Mouse (Mus musculus) spleen, adult 12 weeks (tissue): ENCODE measurements around the gene Rpp25l.
"Not testable (repeated sequence)": the region's sequence is repeated elsewhere in the genome, so short reads cannot be mapped to it uniquely, and the experiment has no call there.

ENCODE experiments used
- DNase-seq: peaks from one replicate; pipeline ENCODE4 v3.0.0; 2022; ENCODE audit warnings: low spot score

The Rpp25l gene

DNA sequence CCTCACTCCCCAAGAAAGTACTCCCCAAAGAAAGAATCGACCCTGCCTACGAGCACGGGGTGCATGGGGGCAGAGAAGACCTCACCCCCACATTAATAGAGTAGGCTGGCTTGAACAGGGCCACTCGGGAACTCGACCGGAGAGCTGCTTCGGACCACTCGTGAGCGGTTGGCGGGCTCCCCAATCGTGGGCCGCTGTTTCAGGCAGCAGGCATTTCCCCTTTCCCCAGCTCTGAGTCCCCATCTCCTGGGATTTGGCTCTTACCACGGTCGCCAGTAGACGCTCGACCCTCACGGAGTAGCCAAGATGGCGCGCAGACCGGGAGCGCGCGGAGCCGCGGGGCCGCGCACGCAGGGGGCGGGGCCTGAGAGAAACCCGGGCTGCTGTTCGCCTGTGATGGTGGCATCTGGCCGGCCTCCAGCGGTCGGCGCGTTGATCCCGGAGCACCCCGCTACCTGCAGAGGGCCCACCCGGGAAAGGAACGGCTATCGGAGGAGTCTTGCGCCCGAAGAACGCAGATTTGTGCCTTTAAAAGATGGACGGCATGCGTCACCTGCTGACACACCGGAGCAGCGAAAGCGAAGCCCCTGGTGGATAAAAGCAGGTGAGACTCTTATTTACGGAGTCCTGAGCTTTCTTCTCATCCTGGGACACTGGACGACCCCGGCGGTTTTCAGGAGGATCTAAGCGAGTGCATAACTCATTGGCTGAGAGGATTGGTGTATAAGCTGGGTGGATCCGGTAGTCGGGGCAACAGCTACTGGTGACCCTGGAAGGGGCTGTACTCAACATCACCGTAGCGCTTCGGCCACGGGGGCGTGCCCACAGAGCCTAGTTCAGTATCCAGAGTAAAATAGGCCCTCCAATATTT, at the start of gene Rpp25l:
Gene Rpp25l, minus strand, starts transcription at position 338 of the 871 bp plus-strand sequence.
- peak; percentile 86 for DNase-seq

DNA sequence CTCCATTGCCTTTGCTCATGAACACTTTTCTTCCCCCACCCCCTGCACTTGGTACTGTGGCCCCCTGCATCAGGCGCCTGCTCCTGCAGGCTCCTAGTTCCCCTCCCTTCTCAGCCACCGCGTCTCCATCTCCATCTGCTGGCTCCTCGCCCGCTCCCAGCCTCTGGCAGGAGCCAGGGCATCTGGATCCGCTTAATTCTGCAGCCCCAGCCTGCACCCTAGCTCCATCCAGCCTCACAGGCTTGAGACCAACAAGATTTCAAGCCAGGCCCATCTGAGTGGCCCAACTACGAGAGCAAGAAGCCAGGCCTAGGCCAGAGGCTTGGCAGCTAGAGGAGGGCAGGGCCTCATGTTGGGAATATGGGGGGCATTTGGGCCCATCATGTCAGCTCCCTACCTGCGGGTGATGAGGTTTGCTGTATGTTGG, 49.4 kb upstream of the Rpp25l start:
- DNase-seq, result not testable (repeated sequence)

DNA sequence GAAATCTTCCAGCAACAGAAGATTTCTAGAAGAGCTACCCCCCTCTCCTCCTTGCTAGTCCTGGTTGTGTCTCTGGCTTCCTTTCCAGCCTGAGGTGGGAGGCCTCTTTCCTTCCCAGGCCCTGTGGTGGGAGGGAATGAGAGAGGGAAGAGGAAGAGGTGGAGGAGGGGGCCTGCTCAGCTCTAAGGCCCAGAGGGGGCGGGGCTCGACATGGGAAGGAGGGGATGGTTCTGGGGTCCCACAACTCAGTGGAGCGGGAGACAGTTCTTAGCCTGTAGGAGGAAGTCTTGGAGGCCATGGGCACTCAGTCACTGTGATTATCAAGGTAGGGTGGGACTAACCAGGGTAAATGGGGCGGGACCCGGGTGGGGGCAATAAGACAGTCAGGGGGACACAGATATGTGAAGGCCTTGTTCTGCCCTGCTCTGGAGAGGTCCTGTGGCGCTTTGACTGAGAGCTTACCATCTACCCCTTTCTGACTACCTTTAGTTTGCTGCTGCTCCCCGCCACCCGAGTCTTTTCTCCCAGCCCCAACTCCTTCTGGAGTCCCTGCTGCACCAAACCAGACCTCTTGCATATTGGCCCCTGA, 48.9 kb upstream of the Rpp25l start:
- DNase-seq, result no peak

DNA sequence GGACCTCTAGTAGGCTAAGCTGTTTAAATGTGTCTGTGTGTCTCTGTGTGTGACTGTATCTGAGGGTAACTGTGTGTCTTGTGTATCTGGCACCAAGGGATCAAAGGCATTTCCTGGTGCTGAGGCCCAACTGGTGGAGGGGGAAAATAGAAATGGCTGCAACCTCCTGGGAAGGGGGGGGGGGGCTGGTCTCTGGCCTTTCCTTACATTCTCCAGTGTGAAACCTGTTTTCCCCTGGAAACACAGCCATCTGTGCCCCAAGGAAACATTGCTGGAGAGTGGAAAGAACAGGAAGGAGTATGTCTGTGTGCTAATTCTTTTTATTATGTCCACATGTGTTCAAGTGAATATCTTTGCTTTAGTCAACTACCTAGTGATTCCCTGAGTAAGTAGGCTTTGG, 48.3 kb upstream of the Rpp25l start:
- DNase-seq, result no peak

DNA sequence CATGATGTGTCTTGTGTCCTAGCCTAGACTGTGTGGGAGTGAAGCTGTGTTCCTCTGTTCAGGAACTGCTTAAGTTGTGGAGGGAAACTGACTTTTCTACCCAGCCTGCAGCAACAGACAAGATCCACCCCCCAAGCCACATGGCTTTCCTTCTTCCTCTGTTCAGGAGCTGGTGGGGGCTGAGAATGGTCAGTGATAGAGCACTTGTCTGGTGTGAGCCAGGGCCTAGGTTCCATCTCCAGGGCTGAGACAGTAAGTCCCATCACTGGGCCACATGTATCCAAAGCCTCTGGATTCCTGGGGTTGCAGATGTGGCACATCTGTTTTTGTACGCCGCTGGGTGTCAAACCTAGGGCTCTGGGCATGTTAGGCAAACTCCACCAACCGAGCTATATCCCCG, 47.6 kb upstream of the Rpp25l start:
- DNase-seq, result no peak

DNA sequence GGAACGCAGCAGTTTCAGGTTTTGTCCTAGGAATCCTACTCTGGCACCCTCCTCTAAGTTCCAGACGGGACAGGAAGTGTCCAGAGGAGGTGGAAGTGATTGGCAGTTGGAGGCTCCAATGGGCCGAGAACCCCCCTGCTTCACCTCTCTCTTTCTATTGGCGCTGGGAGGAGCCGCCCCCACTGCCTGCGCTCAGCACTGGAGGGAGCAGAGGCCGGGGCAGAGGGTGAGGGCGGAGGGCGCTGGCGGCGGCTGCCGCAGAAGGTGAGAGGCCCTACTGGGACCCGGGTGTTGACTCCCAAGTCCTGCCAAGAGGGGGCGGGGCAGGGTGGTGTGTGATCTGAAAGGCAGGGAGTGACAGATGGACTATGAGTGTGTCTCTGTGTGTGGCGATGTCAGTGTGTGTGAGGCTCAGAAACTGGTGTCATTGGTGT, 47.0 kb upstream of the Rpp25l start:
- peak; percentile 36 for DNase-seq

DNA sequence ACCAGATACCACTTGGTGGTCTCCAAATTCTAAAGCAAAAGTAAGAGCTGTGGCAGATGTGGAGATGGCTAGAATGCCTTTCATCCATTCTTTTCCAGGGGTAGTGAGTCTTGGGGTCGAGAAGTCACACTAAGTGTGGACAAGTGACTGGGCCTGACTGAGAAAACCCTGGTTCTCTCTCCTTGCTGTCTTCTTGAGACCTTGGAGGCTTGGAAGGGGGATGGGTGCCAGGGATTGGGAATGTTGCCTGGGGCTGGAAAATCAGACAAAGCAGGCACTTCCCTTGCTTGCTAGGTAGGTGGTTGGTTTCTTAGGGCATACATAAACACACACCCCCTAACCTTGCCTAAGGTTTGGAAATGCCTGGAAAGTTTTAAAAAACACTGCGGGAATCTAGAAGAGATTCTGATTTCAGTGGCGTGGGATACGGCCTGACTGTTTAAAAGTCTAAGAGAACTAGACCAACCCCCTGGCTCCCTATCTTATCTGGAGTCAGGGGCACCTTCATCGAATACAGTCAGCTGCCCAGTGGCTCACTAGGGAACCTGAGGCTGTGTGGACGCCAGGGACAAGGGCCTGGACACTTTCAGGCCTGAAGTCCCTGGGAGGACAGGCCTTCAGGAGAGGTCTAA, 46.4 kb upstream of the Rpp25l start:
- DNase-seq, result no peak

DNA sequence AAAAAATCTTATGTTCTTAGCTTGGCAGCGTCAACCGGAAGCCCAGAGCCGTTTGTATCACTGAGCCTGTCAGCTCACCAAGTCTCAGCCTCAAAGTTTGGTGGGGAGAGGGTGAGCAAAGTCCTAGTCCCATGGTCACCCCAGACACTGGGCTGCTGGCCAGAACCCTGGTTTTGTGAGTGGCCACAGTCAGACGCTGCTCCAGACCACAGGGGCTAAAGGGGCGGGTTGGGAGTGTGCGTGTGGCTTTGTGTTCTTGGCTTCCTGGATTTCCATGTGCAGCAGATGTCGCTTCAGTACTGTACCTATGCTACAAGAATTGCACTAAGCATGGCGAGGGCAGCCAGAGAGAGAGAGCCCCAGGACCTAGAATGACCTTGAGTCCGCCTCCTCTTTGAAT, 45.9 kb upstream of the Rpp25l start:
- no peak for DNase-seq

DNA sequence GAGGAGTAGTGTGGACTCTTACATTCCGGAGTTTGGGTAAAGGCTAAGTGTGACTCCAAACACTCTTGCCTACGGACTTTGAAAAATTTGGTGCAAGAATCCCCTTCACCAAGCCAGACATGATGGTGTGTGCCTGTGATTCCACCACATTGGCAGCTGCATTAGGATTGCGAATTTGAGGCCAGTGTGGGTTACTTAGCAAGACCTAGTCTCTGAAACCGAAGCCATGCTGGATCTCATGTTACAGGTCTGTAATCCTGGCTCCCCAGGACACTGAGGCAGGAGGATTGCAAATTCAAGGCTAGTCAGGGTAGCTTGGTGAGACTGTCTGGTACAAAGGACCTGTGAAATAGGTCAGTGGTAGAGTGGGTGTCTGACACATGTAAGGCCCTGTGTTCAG, 45.4 kb upstream of the Rpp25l start:
- no peak for DNase-seq

DNA sequence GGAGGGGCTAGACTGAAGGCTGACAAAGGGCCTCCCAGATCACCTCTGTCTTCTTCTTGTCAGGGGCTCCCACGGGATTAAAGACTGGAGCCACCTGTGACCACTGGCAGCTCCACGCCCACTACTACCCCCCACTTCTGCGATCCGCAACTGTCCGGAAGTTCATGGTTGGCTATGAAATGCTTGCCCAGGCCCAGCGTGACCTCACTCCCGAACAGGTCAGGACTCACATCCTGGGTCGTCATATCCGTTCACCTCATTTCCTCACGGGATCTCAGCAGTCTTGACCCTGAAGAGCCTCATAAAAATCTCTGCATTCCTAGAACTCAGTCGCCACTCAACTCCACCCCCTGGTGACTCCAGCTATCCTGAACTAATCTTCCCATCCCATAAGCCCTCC, 44.7 kb upstream of the Rpp25l start:
- no peak for DNase-seq

DNA sequence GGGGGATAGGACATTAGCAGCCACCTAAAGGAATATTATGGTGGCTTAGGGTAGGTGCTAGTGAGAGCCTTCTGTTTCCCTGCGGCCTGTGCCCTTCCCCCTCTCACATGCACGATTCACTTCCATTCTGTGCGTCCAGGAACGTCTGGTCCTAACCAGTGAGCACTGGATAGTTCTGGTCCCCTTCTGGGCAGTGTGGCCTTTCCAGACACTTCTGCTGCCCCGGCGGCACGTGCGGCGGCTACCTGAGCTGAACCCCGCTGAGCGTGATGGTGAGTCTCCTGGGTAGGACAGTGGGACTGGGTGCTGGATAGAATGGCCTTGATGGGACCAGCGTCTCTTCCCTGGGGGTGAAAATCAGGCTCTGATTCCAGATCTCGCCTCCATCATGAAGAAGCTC, 44.0 kb upstream of the Rpp25l start:
- DNase-seq, result no peak

DNA sequence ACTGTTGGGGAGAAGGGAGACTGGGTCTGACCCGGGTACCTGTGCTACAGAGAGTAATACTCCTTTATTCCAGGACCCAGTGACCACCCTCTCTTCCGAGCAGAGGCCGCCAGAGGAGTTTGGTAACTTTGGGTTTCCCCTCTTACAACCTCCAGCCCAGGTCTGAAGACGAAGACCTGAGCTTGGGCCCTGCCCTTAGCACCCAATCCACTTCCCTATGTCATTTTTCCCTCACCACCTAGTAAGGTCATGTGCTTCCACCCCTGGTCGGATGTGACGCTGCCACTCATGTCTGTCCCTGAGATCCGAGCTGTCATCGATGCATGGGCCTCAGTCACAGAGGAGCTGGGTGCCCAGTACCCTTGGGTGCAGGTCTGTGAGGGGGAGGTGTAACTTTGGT, 43.1 kb upstream of the Rpp25l start:
- no peak for DNase-seq

DNA sequence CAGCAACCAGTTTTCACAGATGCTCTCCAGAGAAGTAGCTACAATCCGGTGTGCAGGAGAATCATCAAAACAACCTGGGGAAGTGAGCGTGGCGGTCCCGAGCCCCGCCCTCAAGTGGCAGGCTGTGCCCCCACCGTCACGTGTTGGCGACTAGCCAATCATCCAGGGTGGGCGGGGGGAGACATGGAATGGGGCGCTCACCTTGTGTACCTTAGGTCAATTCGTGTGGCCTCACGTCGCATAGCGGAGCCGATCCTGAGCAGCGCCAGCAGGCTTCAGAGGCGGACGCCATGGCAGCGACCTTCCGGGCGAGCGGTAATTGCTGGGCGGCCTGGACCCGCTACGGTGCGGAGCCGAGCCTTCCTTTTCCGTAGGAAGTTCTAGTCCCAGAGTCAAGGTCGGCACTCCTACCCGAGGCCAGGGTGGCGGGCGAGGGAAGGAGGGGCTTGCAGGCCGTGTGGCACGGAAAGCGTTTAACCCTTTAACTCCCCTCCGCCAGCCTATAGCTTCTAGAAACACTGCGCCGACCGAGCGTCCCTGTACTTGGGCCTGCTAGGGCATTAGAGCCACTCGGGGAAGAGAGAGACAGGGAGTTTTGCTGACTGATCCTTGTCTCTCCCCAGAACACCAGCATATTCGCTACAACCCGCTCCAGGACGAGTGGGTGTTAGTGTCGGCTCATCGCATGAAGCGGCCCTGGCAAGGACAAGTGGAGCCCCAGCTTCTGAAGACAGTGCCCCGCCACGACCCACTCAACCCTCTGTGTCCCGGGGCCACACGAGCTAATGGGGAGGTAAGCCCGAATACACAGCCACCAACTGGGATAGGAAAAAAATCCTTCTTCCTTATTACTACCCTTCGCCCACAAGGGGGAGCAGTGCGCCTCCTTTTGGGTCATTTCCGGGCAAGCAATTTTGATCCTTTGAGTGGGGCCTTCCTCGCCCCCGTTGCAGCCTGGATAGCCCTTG, 42.3 kb upstream of the Rpp25l start, which contains the start of gene Sigmar1:
Gene Sigmar1, minus strand, starts transcription at position 820 of the 968 bp plus-strand sequence.
- DNase-seq, result peak; percentile 81

DNA sequence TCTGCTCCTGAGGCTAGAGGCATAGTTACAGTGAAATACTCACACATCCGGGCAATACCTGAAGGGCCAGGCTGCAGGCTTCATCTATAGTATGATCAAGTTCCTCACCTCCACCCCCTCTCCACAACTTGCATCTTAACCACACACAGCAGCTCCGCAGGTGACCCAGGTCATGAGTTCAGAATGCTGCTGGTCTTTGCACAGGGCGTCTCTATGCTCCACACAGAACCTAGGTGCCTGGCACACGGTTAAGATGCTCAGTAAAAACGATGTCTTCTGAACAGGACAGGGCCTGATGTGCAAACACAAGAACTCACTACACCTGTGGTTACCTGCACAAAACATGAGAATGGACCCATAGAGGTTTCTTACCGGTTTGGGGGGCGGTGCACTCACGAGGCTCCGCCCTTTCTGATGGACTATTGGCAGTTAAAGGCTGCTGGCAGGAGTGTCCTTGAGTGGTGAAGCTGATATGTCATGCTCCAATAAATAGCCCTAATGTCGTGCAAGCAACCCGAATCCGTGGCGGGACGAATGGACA, 41.5 kb upstream of the Rpp25l start, which contains the start of gene Galt:
Gene Galt, plus strand, starts transcription at position 432 of the 541 bp plus-strand sequence.
- DNase-seq, result peak; percentile 20

DNA sequence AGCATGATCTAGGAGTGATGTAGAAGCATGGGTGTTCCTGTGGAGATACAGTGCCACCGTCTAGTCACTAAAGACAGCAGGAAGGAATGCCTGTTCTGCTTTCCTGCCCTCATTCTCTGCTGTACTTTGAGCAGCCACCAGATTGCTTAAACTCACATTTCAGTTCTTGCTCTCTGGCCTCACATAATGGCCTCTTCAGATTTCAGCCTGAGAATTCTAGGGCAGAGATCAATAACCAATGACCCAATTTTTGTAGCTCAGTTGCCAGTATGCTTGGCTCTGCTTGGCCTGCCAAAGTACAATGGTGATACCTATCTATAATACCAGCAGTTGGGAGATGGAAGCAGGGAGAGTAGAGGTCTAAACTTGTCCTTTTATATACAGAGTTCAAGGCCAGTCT, 31.7 kb upstream of the Rpp25l start:
- DNase-seq, result no peak

DNA sequence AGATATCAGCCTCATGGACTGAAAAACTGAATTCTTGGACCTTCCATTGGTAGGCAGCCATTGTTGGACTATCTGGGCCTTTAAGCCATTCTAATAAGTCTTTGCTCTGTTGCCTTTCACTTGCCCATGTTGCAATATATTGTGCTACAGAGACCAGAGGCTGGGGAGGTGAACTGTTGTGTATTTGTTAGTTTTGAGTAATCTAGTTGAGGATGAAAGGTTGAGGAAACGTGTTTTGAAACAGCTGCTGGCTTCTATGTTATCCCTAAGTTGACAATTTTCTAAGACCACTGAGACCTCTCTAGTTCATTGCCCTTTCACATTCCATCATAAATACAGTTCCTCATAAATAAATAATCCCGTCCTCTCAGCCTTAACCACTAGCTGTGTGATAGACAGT, 30.8 kb upstream of the Rpp25l start:
- no peak for DNase-seq

DNA sequence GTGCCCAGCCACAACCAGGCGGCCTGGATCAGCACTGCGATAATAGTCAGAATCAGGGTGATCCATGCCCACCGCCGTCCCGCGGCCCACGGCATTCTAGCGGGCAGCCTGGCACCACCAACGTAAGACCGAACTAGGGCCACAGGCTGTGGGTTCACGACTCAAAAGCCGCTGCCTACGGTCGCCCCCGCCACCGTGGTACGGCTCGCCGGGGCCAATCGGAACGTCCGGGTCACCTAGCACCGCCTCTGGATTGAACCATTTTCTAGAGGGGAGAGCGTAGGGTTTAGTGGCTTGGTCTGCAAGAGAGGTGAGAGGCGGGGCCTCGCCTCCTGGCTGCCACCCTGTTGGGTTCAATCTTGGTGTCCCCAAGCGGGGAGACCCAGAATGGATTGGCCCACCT, 27.8 kb upstream of the Rpp25l start:
- peak; percentile 86 for DNase-seq

DNA sequence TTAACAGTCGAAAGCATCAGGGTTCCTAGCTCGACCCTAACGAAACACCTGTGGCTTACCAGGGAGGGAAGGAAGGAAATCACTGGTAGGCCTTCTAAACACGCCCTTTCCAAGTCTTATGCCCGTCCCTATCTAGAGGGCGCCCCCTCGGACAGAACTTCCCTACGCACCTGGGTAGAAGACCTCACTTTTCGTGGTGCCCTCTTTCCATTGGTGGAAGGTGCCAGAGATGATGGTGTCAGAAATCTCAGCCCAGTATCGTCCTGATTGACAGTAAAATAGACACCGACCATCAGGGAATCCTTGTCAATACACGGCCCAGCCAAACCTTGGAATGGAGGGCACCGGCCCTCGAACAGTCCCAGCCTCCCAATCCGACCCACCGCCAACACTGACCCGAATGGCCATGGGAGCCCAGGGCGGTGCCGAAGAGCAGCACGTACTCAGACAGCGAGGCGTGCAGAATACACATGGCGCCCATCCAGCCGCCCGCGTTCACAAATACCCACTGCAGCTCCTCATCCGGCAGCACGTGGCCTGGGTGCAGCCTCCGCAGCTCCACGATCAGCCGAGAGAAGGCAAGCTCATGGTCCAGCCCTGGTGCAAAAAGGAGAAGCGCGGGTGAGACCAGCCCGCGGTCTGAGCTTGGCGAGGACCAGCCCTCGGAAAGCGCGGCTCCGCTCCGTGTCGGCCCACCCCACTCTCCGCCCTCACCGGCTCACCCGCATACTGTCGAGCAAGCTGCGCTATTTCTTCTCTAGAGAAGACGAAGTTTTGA, 27.2 kb upstream of the Rpp25l start:
- DNase-seq, result no peak

DNA sequence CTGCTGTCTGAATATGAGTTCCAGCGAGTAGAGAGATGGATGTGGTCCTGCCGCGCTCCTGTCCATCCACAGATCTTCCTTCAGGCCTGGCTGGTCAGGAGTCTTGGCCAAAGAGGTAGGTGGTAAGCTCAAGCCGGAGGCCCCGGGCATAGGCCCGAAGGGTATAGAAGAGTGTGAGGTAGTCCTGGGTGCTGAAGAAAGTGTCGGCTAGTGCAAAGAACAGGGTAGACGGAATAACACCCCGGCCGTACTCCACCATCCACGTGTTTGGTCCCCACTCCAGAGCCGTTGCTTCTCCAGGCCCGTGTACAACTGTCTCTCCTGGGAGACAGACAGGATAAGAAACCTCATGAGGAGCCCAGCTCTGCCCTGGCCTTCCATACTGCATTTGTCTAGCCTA, 25.9 kb upstream of the Rpp25l start:
- DNase-seq, result no peak

DNA sequence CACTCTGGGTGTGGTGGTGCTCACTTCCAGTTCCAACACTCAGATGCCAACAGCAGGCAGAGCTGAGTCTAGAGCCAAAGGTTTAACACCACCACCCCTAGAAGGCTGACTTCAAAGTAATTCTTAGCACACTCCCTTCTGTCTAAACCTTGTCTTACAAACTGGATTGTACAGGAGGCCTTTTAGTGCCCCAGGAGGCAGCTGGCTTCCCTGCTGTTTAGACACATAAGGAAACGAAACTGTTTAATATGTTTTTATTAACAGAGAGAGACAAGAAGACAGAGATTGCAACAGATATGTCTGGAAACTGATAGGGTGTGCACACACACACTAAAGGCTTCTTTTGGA, 24.9 kb upstream of the Rpp25l start:
- DNase-seq, result no peak
